Mouse (Mus musculus) cerebellum, adult 2 months (tissue): ENCODE results near the gene Prkcz. TPM values are rescaled to one million over a fixed set of nuclear protein-coding genes. Genes with fewer than 3 reads are reported as not detected.
A peak's percentile ranks its signal among the peaks of the same experiment; 100 is the strongest.

ENCODE experiments used
- DNase-seq, 2 experiments: peaks; one replicate each; pipeline ENCODE4 v3.0.0; 2021
- H3K27ac ChIP-seq: fragments of 200-500 bp; 2 replicates; pipeline ENCODE4 v1.5.1; 2012; ENCODE audit warnings: low read length, control low read depth, inconsistent platforms; ENCODE audit not compliant: insufficient read depth
- H3K27me3 ChIP-seq: fragments of 200-500 bp; 2 replicates; pipeline ENCODE4 v1.6.1; 2012; ENCODE audit warnings: inconsistent platforms, mild to moderate bottlenecking, low read length, moderate library complexity; ENCODE audit not compliant: control insufficient read depth, insufficient read depth
- H3K4me1 ChIP-seq: fragments of 200-500 bp; 2 replicates; pipeline ENCODE4 v1.6.1; 2011; ENCODE audit warnings: low read length; ENCODE audit not compliant: control insufficient read depth, insufficient read depth
- H3K4me3 ChIP-seq: fragments of 200-500 bp; replicated peaks from 2 replicates; pipeline ENCODE3; 2011; ENCODE audit warnings: mild to moderate bottlenecking, low read depth, low read length, control low read depth; ENCODE audit not compliant: insufficient read depth
- CTCF ChIP-seq: fragments of 200-500 bp; IDR thresholded peaks from 2 replicates; pipeline ENCODE4 v1.5.1; 2011; ENCODE audit warnings: low read depth, mild to moderate bottlenecking, control low read depth, low read length, moderate library complexity, borderline replicate concordance; ENCODE audit not compliant: insufficient read depth
- POLR2A ChIP-seq: fragments of 200-500 bp; IDR thresholded peaks from 2 replicates; pipeline ENCODE4 v1.6.1; 2011; ENCODE audit warnings: low read length, control low read depth, borderline replicate concordance; ENCODE audit not compliant: insufficient read depth
- WGBS: fragments of 180-500 bp; shearing (Covaris S2); methylation state at CpG from one replicate; pipeline ENCODE4 v1.1.7; 2018; 5-methylcytosine and 5-hydroxymethylcytosine counted together
- polyA plus RNA-seq: library from polyadenylated mRNA; depleted of rRNA; stranded (reverse); fragments of >200 nt; gene quantifications from 2 replicates; pipeline ENCODE4 v1.2.3, GENCODE M21; 2012

Gene Prkcz
- polyA plus RNA-seq, 1 experiment, result 253 TPM

- DNase-seq, result peak in 1 of 2 experiments; percentile 65
- Histone ChIP-seq H3K27me3 (no peaks in the 10 kb centered on the region), H3K4me1 (peaks cover 84% of the 10 kb centered on the region), H3K4me3 (no peak overlapping the region), H3K27ac (peak overlapping the region; percentile 94; the same call in 1 of the 2 replicates)
- TF ChIP-seq POLR2A (no peak), CTCF (peak; percentile 39; the same call in 1 of the 2 replicates)
- WGBS, result 50% methylated on average over 2 of the region's 2 CpGs
These were observed 64.1 kb downstream of the Prkcz start for GRCm38 (mm10) chr4:155297057-155297456.

GRCm38 (mm10) chr4:155295996-155296395 is 65.2 kb downstream of the Prkcz start:
- Histone ChIP-seq H3K4me1 (peaks cover 84% of the 10 kb centered on the region), H3K27me3 (no peaks in the 10 kb centered on the region), H3K27ac (peak overlapping the region; percentile 94), H3K4me3 (no peak overlapping the region)
- DNase-seq, result peak; percentile 70 to 83
- 9% methylated on average over 4 of the region's 4 CpGs for WGBS
- TF ChIP-seq CTCF (peak; percentile 29; the same call in 1 of the 2 replicates), POLR2A (no peak)

- Histone ChIP-seq H3K4me1 (peaks cover 84% of the 10 kb centered on the region), H3K27ac (peak overlapping the region; percentile 77), H3K4me3 (no peak overlapping the region), H3K27me3 (no peaks in the 10 kb centered on the region)
- 65% methylated on average over 10 of the region's 10 CpGs for WGBS
- peak in 1 of 2 experiments; percentile 59 for DNase-seq
- TF ChIP-seq POLR2A, result no peak
- peak; percentile 19; the same call in 1 of the 2 replicates for TF ChIP-seq CTCF
These were observed 66.1 kb downstream of the Prkcz start for GRCm38 (mm10) chr4:155295026-155295590.

GRCm38 (mm10) chr4:155294381-155294780 is 66.8 kb downstream of the Prkcz start:
- peak; percentile 62 to 64 for DNase-seq
- no peak overlapping the region for H3K4me3 ChIP-seq
- WGBS, result 33% methylated on average over 14 of the region's 14 CpGs
- peak overlapping the region; percentile 77 for H3K27ac ChIP-seq
- peaks cover 84% of the 10 kb centered on the region for H3K4me1 ChIP-seq
- TF ChIP-seq POLR2A (no peak), CTCF (no peak)
- no peaks in the 10 kb centered on the region for H3K27me3 ChIP-seq

- 90% methylated on average over 10 of the region's 10 CpGs for WGBS
- no peak overlapping the region for H3K4me3 ChIP-seq
- H3K4me1 ChIP-seq, result peaks cover 84% of the 10 kb centered on the region
- TF ChIP-seq POLR2A (no peak), CTCF (no peak)
- DNase-seq, result peak in 1 of 2 experiments; percentile 21
- H3K27me3 ChIP-seq, result no peaks in the 10 kb centered on the region
- H3K27ac ChIP-seq, result peak overlapping the region; percentile 37; the same call in 1 of the 2 replicates
These were observed 68.3 kb downstream of the Prkcz start for GRCm38 (mm10) chr4:155292863-155293262.

- 21% methylated on average over 7 of the region's 7 CpGs for WGBS
- DNase-seq, result peak; percentile 84 to 94
- TF ChIP-seq CTCF (no peak), POLR2A (no peak)
These were observed 71.1 kb downstream of the Prkcz start for GRCm38 (mm10) chr4:155290045-155290444.

GRCm38 (mm10) chr4:155288586-155288985 is 72.6 kb downstream of the Prkcz start:
- TF ChIP-seq POLR2A (no peak), CTCF (peak; percentile 47; the same call in 1 of the 2 replicates)
- no peak overlapping the region for H3K4me3 ChIP-seq
- H3K4me1 ChIP-seq, result peaks cover 82% of the 10 kb centered on the region
- WGBS, result 29% methylated on average over 1 of the region's 1 CpGs
- H3K27ac ChIP-seq, result peak overlapping the region; percentile 97
- peak; percentile 65 to 84 for DNase-seq
- no peaks in the 10 kb centered on the region for H3K27me3 ChIP-seq

More at GRCm38 (mm10) chr4:155290045-155290444, 71.1 kb downstream of the Prkcz start:
- H3K4me3 ChIP-seq, result no peak overlapping the region
- peak overlapping the region; percentile 97 for H3K27ac ChIP-seq
- H3K4me1 ChIP-seq, result peaks cover 83% of the 10 kb centered on the region
- H3K27me3 ChIP-seq, result no peaks in the 10 kb centered on the region

GRCm38 (mm10) chr4:155287713-155288112 is 73.4 kb downstream of the Prkcz start:
- TF ChIP-seq POLR2A, result no peak
- no peak for TF ChIP-seq CTCF
- H3K4me3 ChIP-seq, result no peak overlapping the region
- DNase-seq, result peak; percentile 73 to 78
- H3K4me1 ChIP-seq, result peaks cover 82% of the 10 kb centered on the region
- H3K27me3 ChIP-seq, result no peaks in the 10 kb centered on the region
- peak overlapping the region; percentile 97 for H3K27ac ChIP-seq
- 33% methylated on average over 11 of the region's 11 CpGs for WGBS
